Mouse (Mus musculus) lung, embryonic 14.5 days (tissue): ENCODE measurements around the gene Gm1043. TPM values are rescaled to one million over a fixed set of nuclear protein-coding genes. Genes with fewer than 3 reads are reported as not detected.

Experiments
- ATAC-seq: fragments of 200-750 bp; cut with Nextera tagmentation; 2 replicates; pipeline ENCODE4 v1.8.0; 2017; ENCODE audit warnings: mild to moderate bottlenecking, moderate TSS enrichment, moderate library complexity; ENCODE audit not compliant: insufficient read depth
- DNase-seq: peaks from one replicate; pipeline ENCODE4 v3.0.0-alpha.2; 2015
- H3K27ac ChIP-seq: fragments of 300-500 bp; sonication (generic); 2 replicates; pipeline ENCODE4 v1.5.1; 2014; ENCODE audit warnings: low read depth, mild to moderate bottlenecking, moderate library complexity
- H3K27me3 ChIP-seq: fragments of 300-500 bp; sonication (generic); 2 replicates; pipeline ENCODE4 v1.6.1; 2014; ENCODE audit warnings: low read length, control low read depth; ENCODE audit not compliant: insufficient read depth
- H3K36me3 ChIP-seq: fragments of 300-500 bp; sonication (generic); 2 replicates; pipeline ENCODE4 v1.6.1; 2014; ENCODE audit warnings: control low read depth; ENCODE audit not compliant: insufficient read depth
- H3K4me1 ChIP-seq: fragments of 300-500 bp; sonication (generic); 2 replicates; pipeline ENCODE4 v1.6.1; 2014; ENCODE audit warnings: antibody characterized with exemption, control low read depth; ENCODE audit not compliant: insufficient read depth
- H3K4me2 ChIP-seq: fragments of 300-500 bp; sonication (generic); 2 replicates; pipeline ENCODE4 v1.6.1; 2014; ENCODE audit warnings: mild to moderate bottlenecking
- H3K4me3 ChIP-seq: fragments of 300-500 bp; sonication (generic); 2 replicates; pipeline ENCODE4 v1.5.1; 2014; ENCODE audit warnings: low read depth, low read length
- H3K9ac ChIP-seq: fragments of 300-500 bp; sonication (generic); 2 replicates; pipeline ENCODE4 v1.6.1; 2014
- H3K9me3 ChIP-seq: fragments of 300-500 bp; sonication (generic); 2 replicates; pipeline ENCODE4 v1.6.1; 2016; ENCODE audit warnings: low read depth, low read length, control low read depth
- CTCF ChIP-seq: IDR thresholded peaks from 2 replicates; pipeline ENCODE4 v1.5.1; 2016; ENCODE audit warnings: antibody characterized with exemption, low read depth
- WGBS: fragments of 180-500 bp; shearing (Covaris S2); extraction: QIAGEN DNeasy Blood & Tissue Kit; methylation state at CpG from one replicate; pipeline ENCODE4 v1.1.7; 2014; 5-methylcytosine and 5-hydroxymethylcytosine counted together
- polyA plus RNA-seq: library from polyadenylated mRNA; unstranded; fragments of >200 nt; fragmentation: Nextera tagmentation; extraction: Ambion mirVana; gene quantifications from 2 replicates; pipeline ENCODE4 v1.2.1, GENCODE M21; 2014

Gm1043 gene
- polyA plus RNA-seq, 1 experiment from 2014 or later = not detected

GRCm38 (mm10) chr5:37076692-37077329 lies 8.4 kb upstream of the Gm1043 start:
- H3K4me3 ChIP-seq = no peak overlapping the region
- H3K9ac ChIP-seq = no peak overlapping the region
- peaks cover 6% of the 10 kb centered on the region; the same call in 1 of the 2 replicates for H3K27me3 ChIP-seq
- DNase-seq (no peak), ATAC-seq (no peak)
- H3K27ac ChIP-seq = no peak overlapping the region
- no peaks in the 10 kb centered on the region for H3K4me1 ChIP-seq
- TF ChIP-seq CTCF = no peak
- no peak overlapping the region for H3K4me2 ChIP-seq
- 51% methylated on average over 12 of the region's 12 CpGs for WGBS
- H3K36me3 ChIP-seq = no peaks in the 10 kb centered on the region
- H3K9me3 ChIP-seq = no peaks in the 10 kb centered on the region

GRCm38 (mm10) chr5:37077330-37077698 lies 7.9 kb upstream of the Gm1043 start:
- Histone ChIP-seq H3K9ac (no peak overlapping the region), H3K4me2 (no peak overlapping the region), H3K27me3 (peaks cover 6% of the 10 kb centered on the region; the same call in 1 of the 2 replicates), H3K4me1 (no peaks in the 10 kb centered on the region), H3K36me3 (no peaks in the 10 kb centered on the region), H3K4me3 (no peak overlapping the region), H3K27ac (no peak overlapping the region), H3K9me3 (no peaks in the 10 kb centered on the region)
- no peak for TF ChIP-seq CTCF
- no peak for DNase-seq
- 26% methylated on average over 3 of the region's 3 CpGs for WGBS
- no peak for ATAC-seq

- H3K27ac ChIP-seq = no peak overlapping the region
- peaks cover 6% of the 10 kb centered on the region; the same call in 1 of the 2 replicates for H3K27me3 ChIP-seq
- no peaks in the 10 kb centered on the region for H3K4me1 ChIP-seq
- H3K4me3 ChIP-seq = no peak overlapping the region
- no peaks in the 10 kb centered on the region for H3K36me3 ChIP-seq
- WGBS = 82% methylated on average over 4 of the region's 4 CpGs
- ATAC-seq (no peak), DNase-seq (no peak)
- TF ChIP-seq CTCF = no peak
- H3K9ac ChIP-seq = no peak overlapping the region
- H3K9me3 ChIP-seq = no peaks in the 10 kb centered on the region
- H3K4me2 ChIP-seq = no peak overlapping the region
Measured at GRCm38 (mm10) chr5:37079484-37079883, 5.7 kb upstream of the Gm1043 start.

- Histone ChIP-seq H3K4me3 (no peak overlapping the region), H3K36me3 (no peaks in the 10 kb centered on the region), H3K9me3 (no peaks in the 10 kb centered on the region), H3K27ac (no peak overlapping the region), H3K9ac (no peak overlapping the region), H3K4me2 (no peak overlapping the region), H3K4me1 (no peaks in the 10 kb centered on the region), H3K27me3 (peaks cover 6% of the 10 kb centered on the region; the same call in 1 of the 2 replicates)
- WGBS = 74% methylated on average over 5 of the region's 5 CpGs
- TF ChIP-seq CTCF = no peak
- DNase-seq (no peak), ATAC-seq (no peak)
Measured at GRCm38 (mm10) chr5:37080601-37081000, 4.6 kb upstream of the Gm1043 start.

- H3K27me3 ChIP-seq = no peaks in the 10 kb centered on the region
- H3K4me2 ChIP-seq = no peak overlapping the region
- WGBS = 21% methylated on average over 3 of the region's 3 CpGs
- no peak overlapping the region for H3K27ac ChIP-seq
- peak; percentile 47 for DNase-seq
- no peak overlapping the region for H3K4me3 ChIP-seq
- H3K4me1 ChIP-seq = no peaks in the 10 kb centered on the region
- no peak; the same call in 1 of the 2 replicates for ATAC-seq
- H3K36me3 ChIP-seq = no peaks in the 10 kb centered on the region
- TF ChIP-seq CTCF = no peak
- H3K9ac ChIP-seq = no peak overlapping the region
- no peaks in the 10 kb centered on the region for H3K9me3 ChIP-seq
Measured at GRCm38 (mm10) chr5:37082420-37082819, 2.8 kb upstream of the Gm1043 start.

- ATAC-seq (no peak), DNase-seq (no peak)
- 50% methylated on average over 7 of the region's 7 CpGs for WGBS
- Histone ChIP-seq H3K27me3 (no peaks in the 10 kb centered on the region), H3K4me1 (no peaks in the 10 kb centered on the region), H3K4me2 (no peak overlapping the region), H3K27ac (no peak overlapping the region), H3K9ac (no peak overlapping the region), H3K4me3 (no peak overlapping the region), H3K36me3 (no peaks in the 10 kb centered on the region), H3K9me3 (no peaks in the 10 kb centered on the region)
- no peak for TF ChIP-seq CTCF
Measured at GRCm38 (mm10) chr5:37083209-37083770, 1.9 kb upstream of the Gm1043 start.

GRCm38 (mm10) chr5:37083850-37084249 lies 1.3 kb upstream of the Gm1043 start:
- no peaks in the 10 kb centered on the region for H3K36me3 ChIP-seq
- no peak for TF ChIP-seq CTCF
- H3K9ac ChIP-seq = no peak overlapping the region
- H3K4me3 ChIP-seq = no peak overlapping the region
- H3K9me3 ChIP-seq = no peaks in the 10 kb centered on the region
- 83% methylated on average over 9 of the region's 9 CpGs for WGBS
- no peaks in the 10 kb centered on the region for H3K27me3 ChIP-seq
- H3K4me2 ChIP-seq = no peak overlapping the region
- no peaks in the 10 kb centered on the region for H3K4me1 ChIP-seq
- ATAC-seq (no peak), DNase-seq (no peak)
- no peak overlapping the region for H3K27ac ChIP-seq
